Mouse (Mus musculus): ENCODE data around the gene Dock10.
"Not testable (repeated sequence)": the region's sequence is repeated elsewhere in the genome, so short reads cannot be mapped to it uniquely, and the experiment has no call there.

Gene Dock10

GRCm38 (mm10) chr1:80757977-80758797 lies at the start of gene Dock10:
Gene Dock10, minus strand, starts transcription at chr1:80758527.
- no peak for DNase-seq (ENCODE audit: low read depth, low spot score)

- DNase-seq (ENCODE audit: low read depth, low spot score) = no peak
These were observed 48.6 kb upstream of the Dock10 start for GRCm38 (mm10) chr1:80806835-80807398.

- no peak for DNase-seq (ENCODE audit: low read depth, low spot score)
These were observed 43.7 kb upstream of the Dock10 start for GRCm38 (mm10) chr1:80802023-80802422.

- DNase-seq (ENCODE audit: low read depth, low spot score) = no peak
These were observed 26.9 kb upstream of the Dock10 start for GRCm38 (mm10) chr1:80785066-80785779.

DNA sequence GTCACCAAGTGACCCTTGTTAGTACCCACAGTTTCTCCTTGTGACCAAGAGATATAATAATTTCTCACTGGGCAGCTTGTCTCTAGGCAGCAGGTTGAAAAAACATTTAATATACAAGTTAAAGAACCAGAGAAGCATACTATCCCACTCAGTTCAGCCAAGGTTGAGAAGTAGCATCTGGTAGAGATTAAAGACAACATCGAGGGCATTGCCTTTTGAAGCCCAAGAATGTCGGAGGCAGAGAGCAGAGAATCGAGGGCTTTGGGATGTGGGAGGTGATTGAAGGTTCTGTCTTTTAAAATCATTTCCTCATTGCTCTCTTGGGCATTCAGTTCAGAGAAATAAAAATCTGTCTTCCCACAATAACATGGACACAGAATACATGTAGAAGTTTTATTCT lies 25.8 kb upstream of the Dock10 start:
- no peak for DNase-seq (ENCODE audit: low read depth, low spot score)

GRCm38 (mm10) chr1:80765504-80765903 lies 7.2 kb upstream of the Dock10 start:
- DNase-seq (ENCODE audit: low read depth, low spot score) = no peak

DNA sequence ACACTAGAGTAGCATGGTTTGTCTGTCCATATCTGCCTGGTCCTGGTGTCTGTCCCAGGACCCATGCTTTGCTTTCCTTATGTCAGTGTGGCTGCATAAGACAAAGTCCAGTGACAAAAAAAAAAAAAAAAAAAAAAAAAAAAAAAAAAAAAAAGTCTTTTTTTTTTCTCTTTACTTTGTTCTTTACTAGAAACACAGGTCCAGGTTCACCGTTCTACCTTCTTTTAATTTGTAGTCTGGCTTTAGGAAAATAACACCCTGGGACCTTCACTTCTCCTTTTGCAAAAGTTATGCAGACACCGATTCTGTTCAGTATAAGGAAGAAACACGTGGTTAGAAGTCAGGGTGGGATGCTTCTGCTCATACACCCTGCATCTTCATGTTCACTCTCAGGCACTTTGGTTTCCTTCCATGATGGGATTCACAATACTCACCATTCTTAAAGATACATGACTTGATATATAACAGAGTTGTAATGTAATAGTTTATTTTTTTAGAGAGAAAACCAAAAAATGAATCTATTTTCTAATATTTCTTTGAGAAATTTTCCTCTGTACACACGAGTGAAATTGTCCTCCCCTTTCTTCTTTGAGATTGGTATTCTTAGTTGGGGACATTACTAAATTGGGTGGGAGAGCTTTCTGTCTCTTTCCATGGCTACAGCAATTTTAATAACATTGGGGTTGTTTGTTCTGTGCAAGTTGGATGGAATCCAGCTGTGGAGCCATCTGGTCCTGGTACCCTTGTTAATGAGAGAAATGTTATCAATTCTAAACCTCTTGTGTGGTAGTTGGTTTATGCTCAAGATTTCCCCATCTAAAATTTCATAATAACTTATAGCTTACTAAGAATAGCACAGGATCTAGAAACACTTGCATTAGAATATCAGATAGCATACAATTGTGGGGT lies 5.0 kb upstream of the Dock10 start:
- DNase-seq (ENCODE audit: low read depth, low spot score) = no peak

GRCm38 (mm10) chr1:80758798-80759184 lies 464 bp upstream of the Dock10 start:
- no peak for DNase-seq (ENCODE audit: low read depth, low spot score)

DNA sequence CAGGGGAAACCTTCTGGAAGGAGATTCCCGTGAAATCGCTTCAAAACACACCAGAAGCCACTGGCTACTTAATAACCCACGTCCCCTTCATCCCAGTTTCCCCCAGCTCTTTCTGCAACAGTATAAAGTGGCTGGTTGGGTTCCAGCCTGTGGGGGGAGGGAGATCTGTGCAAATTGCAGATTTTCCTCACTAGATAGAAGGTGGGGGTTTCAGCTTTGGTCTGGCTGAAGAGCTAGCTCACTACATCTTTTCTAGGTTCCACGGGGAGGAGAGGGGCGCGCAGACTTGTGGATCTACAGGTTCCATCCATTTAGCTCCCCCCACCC lies 714 bp downstream of the Dock10 start:
- DNase-seq (ENCODE audit: low read depth, low spot score) = no peak

GRCm38 (mm10) chr1:80756824-80757649 lies 1.3 kb downstream of the Dock10 start:
- DNase-seq (ENCODE audit: low read depth, low spot score) = no peak

GRCm38 (mm10) chr1:80756060-80756439 lies 2.3 kb downstream of the Dock10 start:
- no peak for DNase-seq (ENCODE audit: low read depth, low spot score)

- no peak for DNase-seq (ENCODE audit: low read depth, low spot score)
These were observed 2.8 kb downstream of the Dock10 start for GRCm38 (mm10) chr1:80755296-80756059.

GRCm38 (mm10) chr1:80749122-80749521 lies 9.2 kb downstream of the Dock10 start:
- DNase-seq (ENCODE audit: low read depth, low spot score) = not testable (repeated sequence)

DNA sequence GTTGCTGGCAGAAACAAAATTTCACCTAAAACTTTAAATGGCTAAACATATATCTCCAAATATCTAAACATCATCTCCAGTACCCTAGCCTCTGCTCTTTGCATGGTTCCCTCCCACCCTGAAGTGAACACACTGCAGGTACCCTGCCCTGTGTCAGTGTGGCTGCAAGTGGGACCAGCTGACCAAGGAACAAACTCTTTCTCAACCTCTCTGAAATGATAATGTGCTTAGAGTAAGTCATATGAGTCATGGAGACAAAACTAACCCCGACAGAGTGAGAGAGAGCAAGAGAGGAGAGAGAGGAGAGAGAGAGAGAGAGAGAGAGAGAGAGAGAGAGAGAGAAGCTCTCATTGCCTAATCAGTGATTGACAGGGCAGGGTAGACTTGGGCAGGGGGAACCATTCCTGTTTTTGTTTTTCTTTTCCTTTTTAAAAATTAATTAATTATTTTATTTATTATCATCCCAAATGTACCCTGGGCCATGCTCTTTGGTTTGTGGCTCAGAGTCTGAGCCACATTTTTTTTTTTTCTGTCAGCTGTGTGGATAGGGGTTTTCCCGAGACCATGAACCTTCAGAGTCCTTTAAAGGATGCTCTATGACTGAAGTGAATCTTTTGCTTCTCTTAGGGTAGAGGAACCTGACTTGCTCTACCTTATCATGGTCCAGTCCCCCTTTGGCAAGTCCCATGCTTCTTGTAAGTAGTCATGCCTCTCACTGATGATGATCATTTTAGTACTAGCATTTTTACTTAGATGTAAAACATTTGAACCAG lies 11.4 kb downstream of the Dock10 start:
- DNase-seq (ENCODE audit: low read depth, low spot score) = no peak

DNA sequence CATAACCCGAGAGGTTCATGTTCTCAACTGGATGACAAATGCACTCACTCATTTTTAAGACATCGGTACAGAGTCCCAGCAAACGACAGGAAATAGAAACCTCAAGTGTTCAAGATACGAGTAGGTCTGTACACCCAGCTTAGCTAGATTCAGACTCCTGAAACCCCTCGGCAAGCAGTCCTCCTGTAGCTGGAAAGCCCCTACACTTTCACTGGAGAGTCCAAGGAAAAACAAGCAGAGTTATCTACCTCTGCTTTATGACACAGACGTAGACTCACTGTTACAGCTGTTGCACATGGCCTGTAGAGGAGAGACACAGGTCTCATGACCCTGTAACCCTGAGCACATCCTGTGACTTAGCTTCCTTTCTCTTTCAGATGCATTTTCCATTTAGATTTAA lies 12.1 kb downstream of the Dock10 start:
- no peak for DNase-seq (ENCODE audit: low read depth, low spot score)

- no peak for DNase-seq (ENCODE audit: low read depth, low spot score)
These were observed 18.9 kb downstream of the Dock10 start for GRCm38 (mm10) chr1:80739472-80739871.

GRCm38 (mm10) chr1:80737812-80738391 lies 20.4 kb downstream of the Dock10 start:
- no peak for DNase-seq (ENCODE audit: low read depth, low spot score)

DNA sequence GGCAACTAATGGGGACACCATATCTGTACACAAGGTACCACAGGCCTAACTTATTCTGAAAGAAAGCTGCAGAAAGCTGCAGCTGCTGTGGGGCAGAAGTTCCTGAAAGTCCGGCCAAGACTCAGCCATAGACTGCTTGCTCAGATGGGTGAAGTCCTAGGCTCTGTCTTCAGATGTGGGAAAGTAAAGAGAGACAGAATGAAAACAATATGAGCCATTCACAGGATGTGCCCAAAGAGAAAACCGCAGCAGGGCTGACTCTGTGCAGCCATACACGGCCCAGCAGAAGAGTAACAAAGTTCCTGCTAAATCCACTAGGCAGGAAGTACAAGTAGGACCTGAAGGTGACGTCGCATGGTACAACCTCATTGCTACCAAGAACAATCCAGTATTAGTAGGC lies 27.7 kb downstream of the Dock10 start:
- DNase-seq (ENCODE audit: low read depth, low spot score) = no peak

DNA sequence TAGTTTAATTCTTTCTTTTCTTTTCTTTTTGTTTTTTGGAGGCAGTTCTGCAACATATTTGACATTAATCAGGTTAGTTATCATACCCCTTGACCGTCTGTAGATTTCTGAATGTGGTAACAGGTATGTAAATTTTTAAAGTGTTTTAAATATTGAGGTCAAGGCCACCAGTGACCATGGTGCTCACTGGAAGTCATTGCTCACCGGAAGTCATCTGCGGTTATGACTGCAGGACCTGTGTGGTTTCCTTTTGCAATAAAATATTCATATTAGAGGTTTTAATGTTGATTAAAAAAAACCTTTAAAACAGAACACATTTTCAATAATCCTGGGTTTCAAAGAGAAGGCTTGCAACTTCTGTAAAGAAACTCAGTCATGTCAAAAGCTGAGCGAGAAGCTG lies 28.2 kb downstream of the Dock10 start:
- no peak for DNase-seq (ENCODE audit: low read depth, low spot score)
